Mouse (Mus musculus) olfactory bulb, adult 2 months (tissue): ENCODE results near the gene Ahcyl2. TPM values are rescaled to one million over a fixed set of nuclear protein-coding genes. Genes with fewer than 3 reads are reported as not detected.
A peak's percentile ranks its signal among the peaks of the same experiment; 100 is the strongest.

Experiments used
- H3K27ac ChIP-seq: fragments of 200-500 bp; 2 replicates; pipeline ENCODE4 v1.5.1; 2012; ENCODE audit warnings: low read depth, low read length; ENCODE audit not compliant: insufficient read depth
- H3K4me1 ChIP-seq: fragments of 200-500 bp; 2 replicates; pipeline ENCODE4 v1.6.1; 2012; ENCODE audit warnings: low read length; ENCODE audit not compliant: control insufficient read depth, insufficient read depth
- H3K4me3 ChIP-seq: fragments of 200-500 bp; 2 replicates; pipeline ENCODE4 v1.5.1; 2012; ENCODE audit warnings: mild to moderate bottlenecking, low read depth, low read length, moderate library complexity; ENCODE audit not compliant: insufficient read depth
- CTCF ChIP-seq: fragments of 200-500 bp; IDR thresholded peaks from 2 replicates; pipeline ENCODE4 v1.5.1; 2012; ENCODE audit warnings: low read depth, mild to moderate bottlenecking, low read length, moderate library complexity; ENCODE audit not compliant: insufficient read depth
- POLR2A ChIP-seq: fragments of 200-500 bp; IDR thresholded peaks from 2 replicates; pipeline ENCODE4 v1.6.1; 2012; ENCODE audit warnings: mild to moderate bottlenecking, low read depth, low read length, moderate library complexity; ENCODE audit not compliant: insufficient read depth
- WGBS: fragments of 180-500 bp; shearing (Covaris S2); methylation state at CpG from one replicate; pipeline ENCODE4 v1.1.7; 2018; 5-methylcytosine and 5-hydroxymethylcytosine counted together
- polyA plus RNA-seq: library from polyadenylated mRNA; stranded (reverse); fragments of >200 nt; gene quantifications from 2 replicates; pipeline ENCODE4 v1.2.4, GENCODE M21; 2012; ENCODE audit warnings: low replicate concordance; ENCODE audit not compliant: missing spikeins, insufficient read depth, insufficient read length

Ahcyl2 gene
- polyA plus RNA-seq, 1 experiment, result 277 TPM

DNA sequence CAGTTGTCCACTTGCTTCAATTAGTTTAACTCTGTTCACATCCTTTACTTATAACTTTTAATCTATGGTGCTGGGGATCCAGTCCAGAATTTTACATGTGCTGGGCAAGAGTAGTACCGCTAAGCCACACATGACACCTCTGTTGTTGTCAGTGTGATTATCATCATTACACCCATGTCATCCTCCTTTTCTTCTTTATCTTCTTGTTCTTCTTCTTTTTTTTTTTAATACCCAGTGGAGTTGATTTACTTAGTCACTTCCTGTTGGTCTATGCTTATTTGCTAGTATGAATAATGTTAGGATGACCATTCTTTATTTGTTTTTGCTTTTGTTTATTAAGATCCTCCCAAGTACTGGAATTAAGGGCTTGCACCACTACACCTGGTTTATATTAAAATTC lies 133.6 kb downstream of the Ahcyl2 start:
- Histone ChIP-seq H3K27ac (no peak overlapping the region), H3K4me1 (no peaks in the 10 kb centered on the region), H3K4me3 (no peak overlapping the region)
- WGBS, result 98% methylated on average over 1 of the region's 1 CpGs
- no peak for TF ChIP-seq POLR2A
- TF ChIP-seq CTCF, result no peak

DNA sequence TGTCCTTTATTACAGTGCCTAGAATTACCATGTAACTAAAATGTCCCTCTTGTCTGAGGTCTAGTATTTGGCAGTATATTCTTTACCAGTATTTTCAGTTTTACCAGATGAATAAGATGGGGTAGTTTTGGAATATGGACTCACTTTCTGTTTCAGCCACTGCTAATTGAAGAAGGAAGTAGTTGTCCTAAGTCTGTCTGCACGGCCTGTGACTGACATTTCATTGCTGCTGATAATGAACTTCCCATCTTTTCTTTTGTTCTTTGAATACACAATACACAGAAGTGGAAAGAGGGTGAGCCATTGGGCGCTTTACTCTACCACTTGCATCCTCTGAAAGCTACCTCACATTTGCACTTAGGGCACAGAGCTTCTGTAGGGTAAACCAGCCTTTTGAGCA lies 134.4 kb downstream of the Ahcyl2 start:
- TF ChIP-seq POLR2A (no peak), CTCF (no peak)
- Histone ChIP-seq H3K4me1 (no peaks in the 10 kb centered on the region), H3K27ac (no peak overlapping the region), H3K4me3 (no peak overlapping the region)
- WGBS, result 79% methylated on average over 2 of the region's 2 CpGs

DNA sequence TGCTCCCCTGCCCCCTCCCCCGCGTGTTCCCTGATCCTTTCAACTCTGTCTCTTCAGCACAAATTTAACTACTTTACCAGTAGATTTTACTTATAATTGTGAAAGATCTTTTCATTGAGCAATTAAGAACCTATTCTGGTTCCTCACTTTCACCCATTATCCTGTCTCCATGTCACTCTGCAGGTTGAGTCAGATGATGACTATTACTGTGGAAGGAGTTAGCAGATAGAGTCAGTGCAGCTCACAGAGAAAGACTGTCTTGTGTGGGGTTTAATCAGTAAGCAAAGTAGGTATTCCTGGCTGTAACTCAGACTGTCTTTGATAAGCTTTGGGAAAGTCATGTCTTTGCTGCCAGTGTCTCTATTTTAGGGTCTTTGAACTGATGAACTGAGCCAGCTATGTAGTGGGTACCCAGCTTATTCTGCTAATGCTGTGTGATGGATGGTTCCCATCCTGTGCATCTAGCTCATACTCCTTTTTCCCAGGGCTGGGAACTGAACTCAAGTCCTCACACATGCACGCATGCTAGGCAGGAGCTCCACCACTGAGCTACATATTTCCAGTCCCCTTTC lies 135.6 kb downstream of the Ahcyl2 start:
- Histone ChIP-seq H3K4me3 (no peak overlapping the region), H3K27ac (no peak overlapping the region), H3K4me1 (no peaks in the 10 kb centered on the region)
- no peak for TF ChIP-seq POLR2A
- no peak for TF ChIP-seq CTCF
- 99% methylated on average over 3 of the region's 3 CpGs for WGBS

DNA sequence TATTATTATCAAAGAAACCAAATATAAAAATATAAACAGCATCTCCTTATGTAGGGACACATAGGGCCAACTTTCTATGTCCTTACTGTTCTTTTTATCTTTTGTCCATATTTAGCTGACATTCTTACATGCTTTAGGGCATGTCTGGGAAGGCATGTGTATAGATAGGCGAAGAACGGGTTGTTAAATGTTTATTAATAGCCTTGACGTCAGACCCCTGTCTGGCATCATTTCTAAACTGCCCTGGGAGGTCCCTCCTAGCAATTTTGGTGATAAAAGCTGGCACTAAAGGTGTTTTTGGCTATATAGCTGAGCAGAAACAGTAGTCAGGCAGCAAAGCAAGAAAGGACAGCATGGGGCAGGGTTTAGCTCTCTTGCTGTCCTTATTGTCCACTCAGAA lies 136.5 kb downstream of the Ahcyl2 start:
- TF ChIP-seq POLR2A, result no peak
- no peak for TF ChIP-seq CTCF
- no peaks in the 10 kb centered on the region for H3K4me1 ChIP-seq
- no peak overlapping the region for H3K27ac ChIP-seq
- no peak overlapping the region for H3K4me3 ChIP-seq
- WGBS, result 38% methylated on average over 3 of the region's 3 CpGs

DNA sequence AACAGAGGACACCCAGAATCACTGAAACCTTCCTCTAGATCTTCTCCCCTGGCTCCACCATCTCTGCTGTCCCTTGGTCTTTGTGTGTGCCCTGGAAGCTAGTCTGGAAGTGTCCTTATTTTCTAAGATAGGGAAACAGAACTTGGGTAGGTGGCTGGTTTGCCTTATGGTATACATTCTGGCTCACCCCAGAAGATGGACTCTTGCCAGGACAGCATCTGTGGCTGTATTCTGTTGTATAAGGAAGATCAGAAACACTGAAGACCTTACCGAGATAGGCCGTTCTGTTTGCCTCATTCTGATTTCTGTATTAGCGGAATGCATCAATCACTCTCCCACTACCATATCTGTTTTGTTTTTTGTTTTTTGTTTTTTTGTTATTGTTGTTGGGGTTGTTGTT lies 142.8 kb downstream of the Ahcyl2 start:
- no peaks in the 10 kb centered on the region for H3K4me1 ChIP-seq
- WGBS, result 94% methylated on average over 3 of the region's 3 CpGs
- TF ChIP-seq CTCF (no peak), POLR2A (no peak)
- no peak overlapping the region for H3K27ac ChIP-seq
- no peak overlapping the region for H3K4me3 ChIP-seq

DNA sequence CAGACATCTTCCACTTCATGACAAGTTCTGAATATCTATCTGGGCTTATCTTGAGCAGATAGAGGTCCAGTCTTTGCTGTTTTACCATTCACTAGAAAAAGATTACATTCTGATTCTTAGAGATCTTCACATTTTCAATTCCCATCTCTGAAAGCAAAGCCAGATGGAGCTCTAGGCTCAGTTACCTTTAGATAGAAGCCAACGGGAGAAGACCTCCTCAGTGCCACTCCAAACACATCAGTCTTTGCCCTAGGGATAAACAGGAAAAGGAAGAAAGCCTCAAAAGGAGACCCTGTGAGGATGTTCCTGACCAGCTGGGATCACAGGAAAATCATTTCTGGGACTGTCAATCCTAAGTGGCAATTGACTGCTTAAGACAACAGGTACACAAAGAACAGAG lies 145.9 kb downstream of the Ahcyl2 start:
- H3K4me3 ChIP-seq, result no peak overlapping the region
- WGBS, result 58% methylated on average over 1 of the region's 1 CpGs
- no peak for TF ChIP-seq CTCF
- TF ChIP-seq POLR2A, result no peak
- H3K27ac ChIP-seq, result no peak overlapping the region
- peaks cover 10% of the 10 kb centered on the region for H3K4me1 ChIP-seq

DNA sequence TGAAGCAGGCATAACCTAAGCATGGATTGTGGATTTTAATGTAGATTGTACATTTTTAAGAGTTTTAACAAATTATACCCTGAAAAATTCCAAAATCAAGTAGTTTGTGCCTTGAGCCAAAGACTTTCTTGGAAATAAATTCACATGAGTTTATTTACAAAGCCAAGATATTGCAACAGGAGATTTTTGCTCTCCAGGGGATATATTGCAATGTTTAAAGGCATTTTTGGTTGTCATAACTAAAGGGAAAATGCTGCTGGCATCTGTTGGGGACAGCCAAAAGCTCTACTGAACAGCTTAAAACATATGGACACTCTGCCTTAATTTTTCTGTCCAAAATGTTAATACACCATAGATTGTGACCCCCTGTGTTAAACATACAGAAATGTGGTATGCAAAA lies 146.3 kb downstream of the Ahcyl2 start:
- H3K27ac ChIP-seq, result no peak overlapping the region
- H3K4me1 ChIP-seq, result peaks cover 10% of the 10 kb centered on the region
- no peak overlapping the region for H3K4me3 ChIP-seq
- TF ChIP-seq CTCF (no peak), POLR2A (no peak)

DNA sequence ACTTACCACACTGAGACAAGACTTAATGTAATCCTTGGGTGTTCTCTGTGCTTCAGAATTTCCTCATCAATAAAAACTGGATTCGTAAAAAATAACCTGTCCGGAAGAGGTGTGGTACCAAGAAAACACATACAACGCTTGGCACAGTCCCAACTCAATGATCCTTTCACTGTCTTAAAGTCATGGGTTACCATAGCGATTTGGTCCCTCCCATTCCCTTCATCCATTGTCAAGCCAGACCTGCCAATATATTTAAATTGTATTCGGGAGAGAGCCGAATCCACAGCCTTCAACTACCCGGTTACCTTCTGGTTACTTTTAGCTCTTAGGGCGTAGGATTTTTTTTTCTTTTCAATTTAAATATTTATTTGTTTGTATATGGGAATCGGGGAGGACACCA lies 148.0 kb downstream of the Ahcyl2 start:
- no peak overlapping the region for H3K27ac ChIP-seq
- no peak overlapping the region for H3K4me3 ChIP-seq
- TF ChIP-seq CTCF, result no peak
- peaks cover 10% of the 10 kb centered on the region for H3K4me1 ChIP-seq
- WGBS, result 47% methylated on average over 9 of the region's 9 CpGs

DNA sequence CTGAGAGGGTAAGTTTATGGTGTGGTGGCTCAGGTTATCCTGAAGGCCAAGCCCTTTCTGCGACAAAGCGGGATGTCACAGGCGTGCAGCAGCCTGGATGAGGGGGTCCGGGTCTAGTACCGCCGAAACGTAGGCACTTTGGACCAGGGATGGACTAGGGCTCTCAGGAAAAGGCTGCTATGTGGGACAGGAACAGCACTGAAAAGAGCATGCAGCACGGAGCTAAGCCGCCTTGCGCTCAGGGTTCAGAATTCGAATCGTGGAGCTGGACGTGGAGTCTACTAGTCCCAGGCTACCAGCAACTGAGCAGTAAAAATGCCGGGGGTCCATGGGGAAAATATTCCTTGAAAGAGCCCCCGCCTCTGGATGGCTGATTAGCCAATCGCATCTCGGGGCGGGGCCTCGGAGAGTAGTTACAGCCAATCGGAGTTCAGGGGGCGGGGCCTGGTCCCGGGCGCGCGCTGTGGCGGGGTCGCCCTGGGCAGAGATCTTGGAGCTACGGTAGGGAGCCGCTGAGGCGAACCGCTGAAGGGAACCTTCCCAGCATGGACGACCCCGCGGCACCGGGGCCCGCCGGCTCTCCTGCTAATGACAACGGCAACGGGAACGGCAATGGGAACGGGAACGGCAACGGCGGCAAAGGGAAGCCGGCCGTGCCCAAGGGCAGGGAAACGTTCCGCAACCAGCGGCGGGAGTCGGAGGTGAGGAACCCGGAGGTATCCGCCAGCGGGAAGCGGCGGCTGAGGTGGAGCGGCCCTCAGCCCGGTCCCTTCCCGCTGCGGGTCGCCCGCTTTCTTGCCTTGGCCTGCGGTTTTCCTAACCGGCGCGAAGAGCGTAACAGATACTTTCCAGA lies 148.9 kb downstream of the Ahcyl2 start, which contains the start of gene Strip2:
TSS of gene Strip2 (plus strand) at position 483 of the 853 bp plus-strand sequence.
- Histone ChIP-seq H3K27ac (no peak within 1 kb of the TSS), H3K4me1 (peaks cover 10% of the 10 kb centered on the region), H3K4me3 (peak within 1 kb of the TSS; percentile 88)
- TF ChIP-seq CTCF (no peak), POLR2A (peak; percentile 89)
- under 1% methylated on average over 67 of the region's 67 CpGs for WGBS

DNA sequence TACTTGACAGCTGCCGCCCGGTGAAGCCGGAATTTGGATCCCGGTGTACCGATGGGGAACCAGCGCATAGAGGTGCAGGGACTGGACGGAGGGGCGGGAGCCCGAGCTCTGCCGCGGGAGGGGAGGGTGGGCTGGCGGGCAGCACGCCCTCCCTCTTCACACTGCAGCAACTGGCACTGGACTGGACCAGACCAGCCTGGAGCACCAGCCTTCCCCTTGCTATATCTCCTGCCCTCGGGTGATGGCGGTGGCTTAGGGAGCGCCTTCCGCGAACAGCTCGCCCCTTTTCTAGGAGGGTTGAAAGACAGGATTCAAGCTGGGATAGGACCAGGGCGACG lies 149.5 kb downstream of the Ahcyl2 start:
- 2% methylated on average over 21 of the region's 21 CpGs for WGBS
- TF ChIP-seq CTCF (no peak), POLR2A (no peak)
- peaks cover 10% of the 10 kb centered on the region for H3K4me1 ChIP-seq

More for the DNA sequence above, 149.5 kb downstream of the Ahcyl2 start:
- H3K27ac ChIP-seq, result no peak overlapping the region
- peak overlapping the region; percentile 88 for H3K4me3 ChIP-seq
